Mouse (Mus musculus): ENCODE data around the gene Tyw5.

The Tyw5 gene

DNA sequence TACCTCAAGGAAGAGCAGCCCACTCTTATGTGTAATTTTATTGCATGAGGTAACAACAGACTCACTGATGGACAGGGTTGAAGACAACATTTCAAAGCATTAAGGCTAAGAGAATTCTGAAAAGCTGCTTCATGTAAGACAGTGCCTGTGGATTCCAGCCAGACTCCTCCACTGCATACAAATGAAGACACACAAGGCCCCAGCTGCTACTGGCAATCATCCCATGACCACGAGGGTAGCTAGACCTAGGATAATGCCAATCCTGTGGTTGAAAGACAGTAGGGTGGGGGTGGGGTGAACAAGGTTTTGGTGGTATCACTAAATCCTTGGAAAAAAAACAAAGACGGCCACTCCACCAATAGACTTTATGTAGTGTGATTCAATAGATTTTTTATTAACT, 19.0 kb downstream of the Tyw5 start:
- DNase-seq (ENCODE audit: low spot score), result no peak

DNA sequence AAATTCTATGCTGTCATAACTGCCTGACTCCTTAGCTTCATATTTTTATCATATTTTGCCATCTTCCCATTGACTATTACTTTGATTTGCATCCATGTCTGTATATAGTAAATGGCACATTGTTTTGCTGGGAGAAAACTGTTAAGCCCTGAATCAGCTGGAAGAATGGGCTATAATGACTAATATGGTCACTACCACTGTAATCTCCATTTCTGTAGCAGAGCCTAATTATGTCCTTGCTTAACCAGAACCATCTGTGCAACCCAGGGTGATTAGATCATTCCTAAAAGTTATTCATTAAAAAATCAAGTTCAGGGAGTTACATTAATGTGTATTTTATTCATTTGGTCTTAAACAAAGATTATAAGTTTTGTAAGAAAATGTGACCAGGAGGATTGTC, 20.4 kb downstream of the Tyw5 start:
- DNase-seq (ENCODE audit: low spot score), result no peak

DNA sequence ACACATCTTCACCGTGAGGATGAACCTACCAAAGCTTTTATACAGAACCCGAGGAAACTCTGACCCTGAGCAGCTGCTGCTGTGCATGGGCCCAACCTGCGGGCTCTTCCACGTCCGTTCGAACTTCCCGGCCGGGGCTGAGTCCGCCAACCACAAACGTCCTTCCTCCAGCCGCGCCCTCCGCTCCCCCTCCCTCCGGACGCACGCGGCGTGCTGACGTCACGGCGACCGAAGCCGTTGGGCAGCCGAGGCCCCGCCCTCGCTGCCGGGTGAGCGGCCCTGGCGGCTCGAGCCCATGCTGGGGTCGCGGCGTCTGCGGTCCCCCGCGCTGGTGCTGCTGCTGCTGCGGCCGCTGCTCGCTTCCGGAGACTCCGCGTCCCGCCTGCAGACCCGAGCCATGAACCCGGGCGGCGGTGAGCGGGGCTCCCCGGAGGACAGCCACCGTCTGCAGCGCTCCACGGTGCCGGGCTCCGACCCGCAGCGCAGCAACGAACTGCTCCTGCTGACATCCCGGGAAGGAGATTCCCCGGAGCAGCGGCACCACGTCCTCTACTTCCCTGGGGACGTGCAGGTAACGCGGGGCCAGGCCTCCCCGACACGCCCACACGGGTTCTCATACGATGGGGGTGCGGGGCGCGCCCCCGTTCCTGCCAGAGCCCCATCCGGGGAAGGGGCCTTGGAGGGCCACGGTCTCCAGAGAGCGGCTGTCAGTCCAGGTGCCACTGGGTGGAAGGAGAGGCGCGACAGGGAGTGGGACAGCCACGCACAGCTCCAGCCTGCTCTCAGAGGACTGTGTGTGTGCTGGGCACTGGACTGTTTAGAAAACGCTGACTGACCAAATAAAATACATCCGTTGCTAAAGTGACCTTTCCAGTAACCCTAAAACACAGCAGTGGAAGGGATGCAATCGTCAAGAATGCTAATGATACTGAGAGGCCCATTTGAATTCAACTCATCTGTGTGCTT, 29.2 kb downstream of the Tyw5 start, which contains the start of gene 1700066M21Rik:
TSS of gene 1700066M21Rik (plus strand) at position 245 of the 966 bp plus-strand sequence.
- DNase-seq (ENCODE audit: low spot score), result peak; percentile 96

DNA sequence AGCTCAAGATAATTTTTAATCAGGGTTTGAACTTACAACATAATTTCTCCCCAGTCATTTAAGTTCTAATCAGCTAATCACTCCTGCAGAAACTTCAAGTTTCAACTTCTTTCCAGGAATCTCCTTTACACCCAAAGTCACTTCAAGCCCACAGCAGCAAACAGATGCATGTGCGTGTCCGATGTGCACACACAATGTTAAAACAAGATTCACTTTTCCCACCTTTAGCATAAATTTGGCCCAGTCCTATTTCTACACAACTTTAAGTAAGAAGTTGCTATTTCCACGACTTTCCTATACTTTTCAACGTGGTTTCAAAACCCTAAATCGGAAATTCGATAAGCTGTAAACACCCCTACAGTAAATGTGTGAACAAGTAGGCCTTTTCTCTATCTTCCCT, 30.1 kb downstream of the Tyw5 start:
- no peak for DNase-seq (ENCODE audit: low spot score)

DNA sequence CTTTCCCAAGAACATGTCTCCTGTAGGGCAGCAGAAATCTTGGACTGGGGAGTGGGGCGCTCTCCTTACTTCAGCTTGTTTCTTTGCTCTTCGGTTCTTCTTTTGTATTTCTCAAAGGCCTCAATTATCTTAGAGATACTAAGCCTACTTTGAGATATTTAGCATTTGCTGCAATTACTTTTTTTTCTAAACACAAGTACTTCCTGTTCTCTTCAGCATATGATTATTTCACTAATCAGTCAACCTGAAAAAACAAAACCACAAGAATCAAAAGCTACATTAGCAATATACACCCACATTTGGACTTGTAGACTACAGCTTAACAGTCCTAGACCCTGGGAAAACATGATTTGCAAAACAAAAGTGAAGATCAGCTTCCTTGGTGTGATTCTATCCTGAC, 31.6 kb downstream of the Tyw5 start:
- no peak for DNase-seq (ENCODE audit: low spot score)

DNA sequence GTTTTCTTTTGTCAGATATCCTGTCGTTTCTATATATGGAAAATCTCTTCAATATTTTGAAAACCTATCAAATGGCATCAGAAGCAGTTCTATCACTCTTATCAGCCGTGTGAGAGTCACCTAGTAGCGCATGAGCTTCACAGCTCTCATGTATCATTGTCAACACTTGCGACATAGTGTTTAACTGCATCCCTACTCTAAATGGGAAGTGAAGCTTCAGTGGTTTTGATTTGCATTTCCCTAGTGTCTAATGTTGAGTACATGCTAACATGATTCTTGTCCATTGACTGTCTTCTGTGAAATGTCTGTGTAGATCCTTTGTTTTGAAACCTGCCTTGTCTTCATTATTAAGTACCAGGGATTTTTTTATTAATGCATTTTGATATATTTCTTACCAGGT, 36.5 kb downstream of the Tyw5 start:
- DNase-seq (ENCODE audit: low spot score), result no peak

DNA sequence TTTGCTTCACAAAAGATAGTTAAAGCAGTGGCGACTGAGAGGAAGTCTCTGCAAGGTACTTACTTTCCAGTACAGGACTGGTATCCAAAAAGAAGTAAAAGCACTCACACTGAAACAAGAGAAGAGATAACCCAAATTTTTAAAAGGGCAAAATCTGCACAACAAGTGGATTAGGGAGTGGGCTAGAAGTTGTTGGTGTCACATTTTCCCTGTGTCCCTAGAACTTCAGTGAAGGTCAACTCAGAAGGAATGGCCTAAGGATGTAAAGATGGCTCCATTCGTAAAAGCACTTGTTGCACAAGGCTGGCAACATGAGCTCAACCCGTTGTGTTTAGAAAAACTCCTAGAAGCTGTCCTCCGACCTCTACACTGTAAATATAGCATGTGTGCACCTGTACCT, 37.8 kb downstream of the Tyw5 start:
- no peak for DNase-seq (ENCODE audit: low spot score)

DNA sequence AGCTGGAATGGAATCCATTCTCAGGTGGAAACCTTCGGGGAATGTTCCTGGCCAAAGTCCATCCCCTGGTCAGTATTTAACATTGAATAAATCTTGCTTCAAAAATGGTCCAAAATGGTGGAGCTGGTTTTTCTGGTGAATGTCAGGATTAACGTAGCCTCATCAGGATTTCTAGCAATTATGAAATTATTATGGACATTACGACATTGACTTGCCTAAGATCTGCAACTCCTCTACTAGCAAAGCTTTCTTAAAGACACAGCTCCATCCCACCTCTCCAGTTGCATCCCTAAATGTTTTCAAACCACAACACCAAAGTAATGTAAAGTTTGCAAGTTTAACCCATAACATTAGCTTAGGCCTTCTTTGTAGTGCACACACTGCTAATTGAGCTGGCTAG, 39.5 kb downstream of the Tyw5 start:
- no peak for DNase-seq (ENCODE audit: low spot score)

DNA sequence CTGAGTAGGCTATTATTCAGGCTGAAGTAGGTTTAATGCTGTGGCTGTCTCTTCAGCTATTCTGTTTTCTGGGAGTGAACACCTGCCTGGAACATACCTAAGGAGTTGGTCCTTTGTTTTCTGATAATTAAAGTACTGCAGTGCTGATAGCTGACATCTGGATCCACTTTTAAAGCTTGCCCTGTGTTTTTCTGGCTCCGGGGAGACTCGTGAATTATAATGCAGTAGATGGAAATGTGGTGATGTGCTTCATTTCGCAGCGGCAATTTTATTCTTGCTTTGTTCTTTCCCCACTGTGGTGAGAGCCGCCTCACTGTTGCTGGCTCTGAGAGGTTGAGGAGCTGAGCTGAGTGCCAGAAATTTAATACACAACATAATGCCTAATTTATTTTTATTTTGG, 48.4 kb downstream of the Tyw5 start:
- DNase-seq (ENCODE audit: low spot score), result no peak

DNA sequence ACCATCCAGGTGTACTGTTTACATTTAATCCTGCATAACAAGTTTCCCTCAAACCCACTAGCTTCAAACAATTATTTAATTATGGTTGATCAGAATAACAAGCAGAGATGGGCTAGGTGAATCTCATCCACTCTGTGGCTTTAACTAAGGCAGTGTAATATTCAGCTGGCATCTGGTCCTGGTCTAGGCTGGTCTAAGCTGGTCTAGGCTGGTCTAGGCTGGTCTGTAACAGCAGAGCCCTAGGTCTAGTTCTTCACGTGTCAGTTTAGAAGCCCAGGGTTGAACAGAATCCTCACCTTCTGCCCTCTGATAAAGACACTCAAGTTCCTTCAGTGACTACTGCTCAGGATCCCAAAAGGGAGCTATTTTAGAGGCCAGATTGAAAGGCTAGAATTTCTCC, 55.0 kb downstream of the Tyw5 start:
- DNase-seq (ENCODE audit: low spot score), result no peak

DNA sequence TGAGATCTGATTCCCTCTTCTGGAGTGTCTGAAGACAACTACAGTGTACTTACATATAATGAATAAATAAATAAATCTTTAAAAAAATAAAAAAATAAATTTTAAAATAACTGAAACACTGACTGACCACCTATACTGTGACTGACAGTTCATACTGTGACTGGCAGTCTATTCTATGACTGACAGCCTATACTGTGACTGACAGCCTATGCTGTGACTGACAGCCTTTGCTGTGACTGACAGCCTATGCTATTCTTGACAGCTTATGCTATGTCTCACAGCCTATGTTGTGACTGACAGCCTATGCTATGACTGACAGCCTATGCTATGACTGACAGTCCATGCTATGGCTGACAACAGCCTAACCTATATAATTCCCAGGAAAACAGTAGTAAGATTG, 59.4 kb downstream of the Tyw5 start:
- DNase-seq (ENCODE audit: low spot score), result no peak

DNA sequence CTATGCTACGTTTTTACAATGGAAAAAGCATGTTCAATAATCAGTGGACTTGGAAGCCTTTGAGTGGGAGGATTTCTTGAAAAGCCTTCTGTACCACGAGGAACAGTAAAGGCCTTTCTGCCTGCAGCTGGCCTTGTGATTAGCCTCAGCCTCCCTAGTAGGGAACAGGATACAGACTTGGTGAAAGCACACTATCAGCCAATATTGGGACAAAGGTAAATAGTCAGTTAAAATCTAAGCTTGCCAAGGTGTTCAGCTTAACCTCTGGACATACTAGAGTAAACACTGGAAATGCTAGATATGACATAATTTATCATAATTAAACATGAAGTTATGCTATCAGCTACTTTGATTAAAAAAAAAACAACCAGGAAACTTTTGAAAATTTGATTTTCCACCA, 65.7 kb downstream of the Tyw5 start:
- DNase-seq (ENCODE audit: low spot score), result no peak

DNA sequence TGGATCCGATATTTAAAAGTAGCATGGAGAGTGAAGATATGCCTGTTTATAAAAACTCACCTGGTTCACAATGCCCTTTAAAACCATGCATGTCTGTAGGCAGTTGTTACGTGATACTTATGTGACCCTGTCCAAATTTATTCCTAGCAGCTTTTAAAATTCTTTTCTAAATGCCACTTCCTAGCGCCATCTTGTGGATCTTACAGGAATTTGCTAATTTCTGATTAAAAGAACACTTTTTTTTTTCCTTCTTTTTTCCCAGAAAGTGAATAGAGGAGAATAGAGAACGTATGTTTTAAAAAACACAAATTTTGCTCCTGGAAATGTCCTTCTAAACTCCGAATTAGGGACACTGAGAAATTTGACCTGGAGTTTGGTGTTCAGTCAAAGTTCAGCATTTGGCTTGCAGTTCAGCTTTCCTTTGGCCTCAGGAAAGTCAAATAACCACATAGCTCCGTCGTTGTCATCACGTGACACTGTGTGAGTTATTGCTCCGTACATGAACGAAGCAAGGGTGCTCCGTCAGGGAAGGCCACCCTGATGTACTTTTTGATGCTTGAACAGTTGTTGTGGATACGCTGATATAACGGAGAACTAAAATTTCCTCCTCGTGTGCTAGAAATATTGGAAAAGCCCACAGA, 67.6 kb downstream of the Tyw5 start:
- DNase-seq (ENCODE audit: low spot score), result no peak
